Mouse (Mus musculus): ENCODE data around the gene Hnrnph1. TPM values are rescaled to one million over a fixed set of nuclear protein-coding genes. Genes with fewer than 3 reads are reported as not detected.

The Hnrnph1 gene
- polyA plus RNA-seq, 1 experiment from 2014 or later = 363 TPM

DNA sequence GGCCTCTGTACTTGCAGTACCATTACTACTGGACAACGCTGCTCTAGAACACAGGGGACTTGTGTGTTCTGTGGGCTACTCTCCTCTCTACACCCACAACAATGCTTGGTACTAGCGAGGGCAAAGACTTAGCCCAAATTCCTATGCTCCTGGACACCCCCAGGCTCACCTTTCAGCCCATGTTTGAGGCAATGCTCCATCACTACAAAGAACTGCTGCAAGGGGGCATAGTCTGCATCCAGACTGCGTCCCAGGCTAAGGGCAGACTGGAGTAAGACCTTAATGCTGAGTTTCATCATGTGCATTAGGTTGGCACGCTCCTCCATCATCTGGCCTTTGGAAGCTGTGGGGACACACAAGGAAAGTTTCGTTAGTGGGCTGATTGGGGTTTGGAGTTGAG lies 44.7 kb downstream of the Hnrnph1 start:
- no peaks in the 10 kb centered on the region for H3K27me3 ChIP-seq (replicated peaks)
- ATAC-seq (ENCODE audit: insufficient read depth, low FRiP score, low read depth) = no peak
- 45% methylated on average over 5 of the region's 5 CpGs for WGBS
- H3K9me3 ChIP-seq = no peaks in the 10 kb centered on the region
- peak overlapping the region; percentile 37 for H3K4me3 ChIP-seq (replicated peaks)
- H3K36me3 ChIP-seq = peaks cover 4% of the 10 kb centered on the region; the same call in 1 of the 2 replicates
- H3K27ac ChIP-seq = no peak overlapping the region
- H3K4me2 ChIP-seq = peak overlapping the region; percentile 69
- H3K9ac ChIP-seq = no peak overlapping the region
- peaks cover 4% of the 10 kb centered on the region; the same call in 1 of the 2 replicates for H3K4me1 ChIP-seq

DNA sequence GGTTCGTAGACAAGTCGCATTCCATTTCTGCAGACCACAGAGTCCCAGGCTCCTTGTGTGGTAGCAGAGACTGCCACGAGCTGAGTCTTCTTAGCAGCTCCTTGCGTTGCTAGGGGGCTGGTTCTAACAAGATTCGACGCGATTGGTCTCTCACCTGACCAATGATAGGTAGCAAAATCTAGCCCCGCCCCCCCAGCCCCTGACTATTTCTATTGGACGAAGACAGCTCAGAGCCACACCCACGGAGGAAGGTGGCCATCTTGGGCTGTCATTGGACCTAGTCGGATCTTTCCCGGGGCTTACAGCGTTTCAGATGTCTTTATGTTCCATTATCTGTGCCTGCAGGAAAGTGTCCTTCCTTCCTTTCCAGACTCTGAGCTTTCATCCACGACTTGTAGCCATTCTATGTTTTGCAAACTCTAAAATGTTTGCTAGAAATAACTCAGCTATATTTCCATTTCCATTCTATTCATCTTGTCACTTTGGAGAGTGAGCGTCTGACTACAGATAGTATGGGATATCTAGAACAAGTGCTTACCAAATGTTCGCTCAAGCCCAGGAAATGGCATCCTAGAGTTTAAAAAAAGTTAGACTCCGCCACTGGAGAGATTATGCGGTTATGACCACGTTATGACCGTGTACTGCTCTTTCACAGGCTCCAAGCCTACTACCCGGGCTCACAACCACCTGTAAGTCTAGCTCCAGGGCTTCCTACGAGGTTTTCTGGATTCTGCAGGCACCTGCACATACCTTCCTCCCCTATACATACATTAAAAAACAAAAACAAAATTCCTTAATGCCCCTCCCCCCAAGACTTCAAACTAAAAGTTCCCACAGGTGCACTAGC lies 45.4 kb downstream of the Hnrnph1 start:
- H3K4me2 ChIP-seq = peak overlapping the region; percentile 69
- H3K27ac ChIP-seq = no peak overlapping the region
- peaks cover 4% of the 10 kb centered on the region; the same call in 1 of the 2 replicates for H3K4me1 ChIP-seq
- peaks cover 2% of the 10 kb centered on the region; the same call in 1 of the 2 replicates for H3K36me3 ChIP-seq
- H3K9ac ChIP-seq = no peak overlapping the region
- WGBS = 23% methylated on average over 22 of the region's 22 CpGs
- H3K9me3 ChIP-seq = no peaks in the 10 kb centered on the region
- no peaks in the 10 kb centered on the region for H3K27me3 ChIP-seq (replicated peaks)
- peak; percentile 95 for ATAC-seq (ENCODE audit: insufficient read depth, low FRiP score, low read depth)
- peak overlapping the region; percentile 37 for H3K4me3 ChIP-seq (replicated peaks)

DNA sequence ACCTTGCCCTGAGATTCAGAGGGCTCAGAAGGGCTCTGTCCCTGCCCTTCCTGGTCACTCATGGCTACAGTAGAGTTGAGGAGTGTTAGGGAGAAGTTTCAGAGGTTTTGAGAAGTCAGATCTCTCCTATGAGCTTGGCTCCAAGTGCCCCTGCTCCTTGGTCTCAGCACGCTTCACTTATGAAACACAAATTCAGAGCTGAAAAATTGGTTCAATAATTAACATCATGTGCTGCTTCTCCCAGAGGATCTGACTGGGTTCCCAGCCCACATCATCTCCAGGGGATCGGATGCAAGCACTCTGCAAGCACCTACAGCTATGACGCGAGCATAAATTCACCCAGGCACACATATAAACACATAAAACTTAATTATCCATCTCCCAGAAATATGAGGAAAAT lies 49.3 kb downstream of the Hnrnph1 start:
- ATAC-seq (ENCODE audit: insufficient read depth, low FRiP score, low read depth) = no peak
- Histone ChIP-seq H3K9ac (no peak overlapping the region), H3K27me3 (replicated peaks) (no peaks in the 10 kb centered on the region), H3K36me3 (no peaks in the 10 kb centered on the region), H3K4me2 (no peak overlapping the region), H3K27ac (no peak overlapping the region), H3K4me1 (peaks cover 4% of the 10 kb centered on the region; the same call in 1 of the 2 replicates), H3K9me3 (no peaks in the 10 kb centered on the region), H3K4me3 (replicated peaks) (no peak overlapping the region)
- WGBS = 86% methylated on average over 4 of the region's 4 CpGs

DNA sequence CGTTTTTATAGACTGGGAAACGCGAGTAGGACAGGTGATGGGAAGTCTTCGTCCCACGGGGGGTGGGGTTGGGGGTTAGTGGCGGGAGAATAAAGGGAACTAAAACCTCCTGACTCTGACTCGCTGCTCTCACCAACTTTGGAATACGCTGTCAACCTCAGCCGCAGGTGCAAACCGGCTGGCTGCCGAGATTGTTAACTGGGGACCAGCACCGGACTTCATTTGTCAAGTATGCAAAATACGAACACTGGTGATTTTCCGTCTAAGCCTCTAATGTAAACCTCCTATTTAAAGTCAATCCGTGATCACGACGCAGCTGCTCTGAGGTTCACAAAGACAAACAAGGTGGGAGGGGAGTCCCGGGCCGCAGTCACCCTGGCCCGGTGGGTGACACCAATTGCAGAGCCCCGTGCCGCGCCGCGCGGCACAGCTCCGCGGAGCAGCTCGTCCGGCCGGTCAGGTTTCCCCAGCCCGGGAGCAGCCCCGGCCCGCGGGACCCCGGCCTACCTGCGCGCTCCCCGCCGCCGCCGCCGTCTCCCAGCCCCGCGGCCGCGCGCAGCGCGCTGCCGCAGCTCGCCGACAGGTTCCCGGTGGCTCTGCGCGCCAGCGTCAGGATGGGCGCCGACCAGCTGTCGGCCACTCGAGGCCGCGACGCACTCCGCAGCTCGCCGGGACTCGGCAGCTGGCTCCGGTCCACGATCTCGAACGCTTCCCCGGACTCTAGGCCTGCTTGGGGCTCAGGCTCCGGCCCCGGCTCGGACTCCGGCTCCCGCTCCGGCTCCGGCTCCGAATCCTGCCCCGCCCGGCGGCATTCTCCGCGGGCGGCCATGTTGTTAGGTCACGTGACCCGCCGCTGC lies 53.7 kb downstream of the Hnrnph1 start, which contains the start of gene Rufy1:
Rufy1 (minus strand) TSS at position 849 of the 857 bp plus-strand sequence.
- no peaks in the 10 kb centered on the region for H3K36me3 ChIP-seq
- peaks cover 6% of the 10 kb centered on the region; the same call in 1 of the 2 replicates for H3K4me1 ChIP-seq
- H3K9ac ChIP-seq = peak within 1 kb of the TSS; percentile 79
- H3K4me2 ChIP-seq = peak within 1 kb of the TSS; percentile 60
- peak within 1 kb of the TSS; percentile 95 for H3K27ac ChIP-seq
- H3K27me3 ChIP-seq (replicated peaks) = no peaks in the 10 kb centered on the region
- under 1% methylated on average over 77 of the region's 90 CpGs for WGBS
- no peaks in the 10 kb centered on the region for H3K9me3 ChIP-seq
- ATAC-seq (ENCODE audit: insufficient read depth, low FRiP score, low read depth) = peak; percentile 86
- H3K4me3 ChIP-seq (replicated peaks) = peak within 1 kb of the TSS; percentile 77

DNA sequence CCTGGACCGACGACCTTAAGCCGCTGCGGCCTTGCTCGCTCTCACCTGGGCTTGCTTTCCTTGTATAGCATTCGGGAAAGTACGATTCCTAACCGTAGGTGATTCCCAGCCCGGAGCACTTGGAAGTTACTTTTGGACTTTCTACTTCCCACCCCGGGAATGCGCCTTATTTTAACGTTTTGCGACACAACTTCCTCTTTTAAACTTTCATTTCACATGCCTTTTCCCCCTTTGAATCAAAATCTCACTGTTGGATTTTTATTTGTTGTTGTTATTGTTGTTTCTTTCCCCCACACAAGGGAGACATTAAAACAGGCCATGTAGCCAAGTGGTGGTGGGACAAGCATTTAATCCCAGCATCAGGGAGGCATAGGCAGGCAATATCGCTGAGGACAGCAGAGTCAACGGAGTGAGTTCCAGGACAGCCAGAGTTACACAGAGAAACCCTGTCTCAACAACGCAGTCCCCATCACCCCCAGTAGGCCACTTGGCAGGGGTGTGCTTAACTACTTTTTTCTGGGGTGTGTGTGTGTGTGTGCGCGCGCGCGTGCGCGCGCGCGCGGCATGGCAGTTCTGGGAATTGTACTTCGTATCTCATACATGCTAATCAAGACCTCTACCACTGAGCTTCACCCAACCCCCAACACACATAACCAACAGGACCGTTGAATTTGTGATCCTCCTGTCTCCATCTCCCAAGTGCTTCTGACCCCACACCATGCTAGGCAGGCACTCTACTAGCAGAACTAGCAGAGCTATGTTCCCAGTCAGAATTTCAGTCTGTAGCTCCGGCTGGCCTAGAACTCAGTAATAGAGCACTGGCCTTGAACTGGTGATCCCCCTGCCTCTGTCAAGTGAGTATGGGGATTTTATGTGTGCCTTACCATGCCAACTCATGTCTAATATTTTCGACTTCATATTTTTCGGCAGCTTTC lies 54.6 kb downstream of the Hnrnph1 start:
- peaks cover 6% of the 10 kb centered on the region; the same call in 1 of the 2 replicates for H3K4me1 ChIP-seq
- H3K36me3 ChIP-seq = no peaks in the 10 kb centered on the region
- peak overlapping the region; percentile 79; the same call in 1 of the 2 replicates for H3K9ac ChIP-seq
- H3K4me2 ChIP-seq = peak overlapping the region; percentile 60
- H3K9me3 ChIP-seq = no peaks in the 10 kb centered on the region
- 25% methylated on average over 32 of the region's 32 CpGs for whole genome bisulfite sequencing
- 0 out of 2 replicates have a peak, but pooled peaks have one; percentile 23 for ATAC-seq (ENCODE audit: insufficient read depth, low FRiP score, low read depth)
- peak overlapping the region; percentile 95 for H3K27ac ChIP-seq
- no peaks in the 10 kb centered on the region for H3K27me3 ChIP-seq (replicated peaks)
- peak overlapping the region; percentile 77 for H3K4me3 ChIP-seq (replicated peaks)

DNA sequence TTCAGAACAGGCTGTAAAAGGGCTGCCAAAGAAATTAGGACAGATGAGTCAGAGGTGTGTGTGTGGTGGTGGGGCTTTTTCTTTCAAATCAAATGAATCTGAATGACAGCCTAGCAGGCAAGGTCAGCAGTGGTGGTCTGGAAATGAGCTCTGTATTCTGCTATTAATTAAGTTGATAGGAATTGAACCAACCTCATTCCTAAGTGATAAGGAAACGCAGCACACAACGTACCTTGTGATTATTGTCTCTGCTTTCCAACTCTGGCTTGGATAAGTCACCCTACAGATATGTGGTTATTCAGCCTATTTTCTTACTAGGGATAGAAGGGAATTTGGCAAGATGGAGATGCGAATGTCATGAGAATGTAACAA lies 55.3 kb downstream of the Hnrnph1 start:
- no peak overlapping the region for H3K4me2 ChIP-seq
- WGBS = 79% methylated on average over 3 of the region's 3 CpGs
- no peaks in the 10 kb centered on the region for H3K27me3 ChIP-seq (replicated peaks)
- ATAC-seq (ENCODE audit: insufficient read depth, low FRiP score, low read depth) = no peak
- H3K27ac ChIP-seq = no peak overlapping the region
- H3K4me3 ChIP-seq (replicated peaks) = no peak overlapping the region
- H3K36me3 ChIP-seq = no peaks in the 10 kb centered on the region
- peaks cover 6% of the 10 kb centered on the region; the same call in 1 of the 2 replicates for H3K4me1 ChIP-seq
- no peak overlapping the region for H3K9ac ChIP-seq
- no peaks in the 10 kb centered on the region for H3K9me3 ChIP-seq

DNA sequence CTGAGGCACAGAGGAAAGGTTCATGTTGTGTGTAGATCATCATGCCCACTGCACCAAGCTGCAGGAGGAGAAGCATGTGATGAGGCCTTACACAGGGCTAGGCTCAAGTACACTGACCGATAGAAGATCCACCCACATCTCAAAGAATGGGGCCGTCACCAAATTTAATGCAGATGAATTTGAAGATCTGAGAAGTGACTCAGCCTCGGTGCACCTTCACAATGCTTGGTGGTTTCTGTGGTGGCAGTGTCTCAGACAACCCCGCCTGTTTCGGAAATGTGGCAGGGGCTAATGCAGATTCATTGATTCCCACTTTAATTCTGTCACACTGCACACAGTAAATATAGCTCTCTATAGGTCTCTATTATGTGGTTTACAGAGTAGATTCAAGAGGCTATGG lies 56.1 kb downstream of the Hnrnph1 start:
- Histone ChIP-seq H3K9ac (no peak overlapping the region), H3K4me3 (replicated peaks) (no peak overlapping the region), H3K9me3 (no peaks in the 10 kb centered on the region), H3K36me3 (no peaks in the 10 kb centered on the region), H3K27ac (no peak overlapping the region), H3K27me3 (replicated peaks) (no peaks in the 10 kb centered on the region), H3K4me2 (no peak overlapping the region), H3K4me1 (peaks cover 6% of the 10 kb centered on the region; the same call in 1 of the 2 replicates)
- ATAC-seq (ENCODE audit: insufficient read depth, low FRiP score, low read depth) = no peak
- WGBS = 81% methylated on average over 5 of the region's 5 CpGs

MicroRNAs within 50 kb of the gene (microRNA counts, 519-probe panel; counts per million panel counts)
- microRNA mmu-miR-804 = 2,609 counts per million, percentile 62 among the panel's probes with 10 or more counts

Small RNA genes within 50 kb of the gene (microRNA-seq; reads per million reads assigned to microRNA genes)
- not detected for gene Mir804

Other genes with a start within 250 kb of the Hnrnph1 start
- gene Tbc1d9b, start 245.6 kb upstream of the Hnrnph1 start, polyA plus RNA-seq (2015; fragmentation: Nextera tagmentation; extraction: Ambion mirVana) = 33.4 and 35.9 TPM in 2 replicates
- gene Mrnip, start 202.5 kb upstream of the Hnrnph1 start, polyA plus RNA-seq (2015; fragmentation: Nextera tagmentation; extraction: Ambion mirVana) = 10.5 and 13.0 TPM in 2 replicates
- gene Sqstm1, start 166.2 kb upstream of the Hnrnph1 start, polyA plus RNA-seq (2015; fragmentation: Nextera tagmentation; extraction: Ambion mirVana) = 224 and 229 TPM in 2 replicates
- gene Mgat4b, start 166.1 kb upstream of the Hnrnph1 start, polyA plus RNA-seq (2015; fragmentation: Nextera tagmentation; extraction: Ambion mirVana) = 29.1 and 29.7 TPM in 2 replicates
- 3.7 and 4.5 TPM in 2 replicates for gene Ltc4s, start 138.4 kb upstream of the Hnrnph1 start, polyA plus RNA-seq (2015; fragmentation: Nextera tagmentation; extraction: Ambion mirVana)
- 5.0 and 5.4 TPM in 2 replicates for gene Maml1, start 84.7 kb upstream of the Hnrnph1 start, polyA plus RNA-seq (2015; fragmentation: Nextera tagmentation; extraction: Ambion mirVana)
- 334 and 361 TPM in 2 replicates for gene Canx, start 51.3 kb upstream of the Hnrnph1 start, polyA plus RNA-seq (2015; fragmentation: Nextera tagmentation; extraction: Ambion mirVana)
- gene Cby3, start 22.5 kb upstream of the Hnrnph1 start, polyA plus RNA-seq (2015; fragmentation: Nextera tagmentation; extraction: Ambion mirVana) = 0.32 and 0.53 TPM in 2 replicates
- gene Rufy1, start 54.1 kb downstream of the Hnrnph1 start, polyA plus RNA-seq (2015; fragmentation: Nextera tagmentation; extraction: Ambion mirVana) = 20.5 and 20.7 TPM in 2 replicates
- gene Adamts2, start 225.1 kb downstream of the Hnrnph1 start, polyA plus RNA-seq (2015; fragmentation: Nextera tagmentation; extraction: Ambion mirVana) = 13.3 and 13.6 TPM in 2 replicates

Data from stomach, embryonic 15.5 days (tissue).